Mouse (Mus musculus): ENCODE data around the gene Rnf31. TPM values are rescaled to one million over a fixed set of nuclear protein-coding genes. Genes with fewer than 3 reads are reported as not detected.

The Rnf31 gene
- polyA plus RNA-seq, 1 experiment from 2014 or later, result 10.2 TPM

- H3K4me3 ChIP-seq (ENCODE audit: low read depth, low read length), result no peak overlapping the region
- H3K9ac ChIP-seq (ENCODE audit: low read length), result no peak overlapping the region
- no peak for ATAC-seq (ENCODE audit: insufficient read depth, low FRiP score, low TSS enrichment)
- H3K9me3 ChIP-seq (ENCODE audit: control insufficient read depth, low read length), result no peaks in the 10 kb centered on the region
- no peak overlapping the region for H3K27ac ChIP-seq (ENCODE audit: low read depth, low read length)
- no peaks in the 10 kb centered on the region for H3K27me3 ChIP-seq (ENCODE audit: control insufficient read depth, insufficient read depth, low read length)
- H3K36me3 ChIP-seq (ENCODE audit: control insufficient read depth, insufficient read depth, low read length), result no peaks in the 10 kb centered on the region
- WGBS, result 95% methylated on average over 16 of the region's 16 CpGs
- H3K4me1 ChIP-seq (ENCODE audit: control insufficient read depth, insufficient read depth, low read length), result peaks cover 16% of the 10 kb centered on the region
- no peak for DNase-seq (ENCODE audit: low spot score)
- H3K4me2 ChIP-seq (ENCODE audit: low read depth), result no peak overlapping the region
Measured at GRCm38 (mm10) chr14:55580731-55581130, 10.8 kb upstream of the Rnf31 start.

GRCm38 (mm10) chr14:55581981-55582681, 9.4 kb upstream of the Rnf31 start:
- ATAC-seq (ENCODE audit: insufficient read depth, low FRiP score, low TSS enrichment), result no peak
- Histone ChIP-seq H3K4me2 (ENCODE audit: low read depth) (no peak overlapping the region), H3K9me3 (ENCODE audit: control insufficient read depth, low read length) (no peaks in the 10 kb centered on the region), H3K27me3 (ENCODE audit: control insufficient read depth, insufficient read depth, low read length) (no peaks in the 10 kb centered on the region), H3K9ac (ENCODE audit: low read length) (no peak overlapping the region), H3K36me3 (ENCODE audit: control insufficient read depth, insufficient read depth, low read length) (no peaks in the 10 kb centered on the region), H3K27ac (ENCODE audit: low read depth, low read length) (no peak overlapping the region), H3K4me3 (ENCODE audit: low read depth, low read length) (no peak overlapping the region), H3K4me1 (ENCODE audit: control insufficient read depth, insufficient read depth, low read length) (peaks cover 16% of the 10 kb centered on the region)
- DNase-seq (ENCODE audit: low spot score), result no peak
- WGBS, result 79% methylated on average over 9 of the region's 9 CpGs

GRCm38 (mm10) chr14:55584303-55584701, 7.2 kb upstream of the Rnf31 start:
- Histone ChIP-seq H3K27me3 (ENCODE audit: control insufficient read depth, insufficient read depth, low read length) (no peaks in the 10 kb centered on the region), H3K9me3 (ENCODE audit: control insufficient read depth, low read length) (no peaks in the 10 kb centered on the region), H3K4me1 (ENCODE audit: control insufficient read depth, insufficient read depth, low read length) (peaks cover 10% of the 10 kb centered on the region; the same call in 1 of the 2 replicates), H3K4me3 (ENCODE audit: low read depth, low read length) (peak overlapping the region; percentile 45), H3K4me2 (ENCODE audit: low read depth) (peak overlapping the region; percentile 76), H3K27ac (ENCODE audit: low read depth, low read length) (no peak overlapping the region), H3K36me3 (ENCODE audit: control insufficient read depth, insufficient read depth, low read length) (no peaks in the 10 kb centered on the region), H3K9ac (ENCODE audit: low read length) (no peak overlapping the region)
- 34% methylated on average over 5 of the region's 5 CpGs for WGBS
- no peak for ATAC-seq (ENCODE audit: insufficient read depth, low FRiP score, low TSS enrichment)
- no peak for DNase-seq (ENCODE audit: low spot score)

GRCm38 (mm10) chr14:55584702-55585565, 6.6 kb upstream of the Rnf31 start, which contains the start of gene Emc9:
Gene Emc9, minus strand, starts transcription at chr14:55585302.
- 2% methylated on average over 43 of the region's 43 CpGs for WGBS
- no peaks in the 10 kb centered on the region for H3K27me3 ChIP-seq (ENCODE audit: control insufficient read depth, insufficient read depth, low read length)
- no peaks in the 10 kb centered on the region for H3K36me3 ChIP-seq (ENCODE audit: control insufficient read depth, insufficient read depth, low read length)
- H3K4me1 ChIP-seq (ENCODE audit: control insufficient read depth, insufficient read depth, low read length), result peaks cover 8% of the 10 kb centered on the region; the same call in 1 of the 2 replicates
- peak; percentile 67; the same call in 1 of the 2 replicates for ATAC-seq (ENCODE audit: insufficient read depth, low FRiP score, low TSS enrichment)
- peak within 1 kb of the TSS; percentile 45 for H3K4me3 ChIP-seq (ENCODE audit: low read depth, low read length)
- peak; percentile 48 for DNase-seq (ENCODE audit: low spot score)
- peak within 1 kb of the TSS; percentile 54 for H3K9ac ChIP-seq (ENCODE audit: low read length)
- H3K27ac ChIP-seq (ENCODE audit: low read depth, low read length), result 0 out of 2 replicates have a peak within 1 kb of the TSS, but pooled peaks have one; percentile 17
- peak within 1 kb of the TSS; percentile 76 for H3K4me2 ChIP-seq (ENCODE audit: low read depth)
- no peaks in the 10 kb centered on the region for H3K9me3 ChIP-seq (ENCODE audit: control insufficient read depth, low read length)

- 65% methylated on average over 6 of the region's 6 CpGs for WGBS
- no peak for ATAC-seq (ENCODE audit: insufficient read depth, low FRiP score, low TSS enrichment)
Measured at GRCm38 (mm10) chr14:55585566-55585960, 5.9 kb upstream of the Rnf31 start.

GRCm38 (mm10) chr14:55586149-55586548, 5.4 kb upstream of the Rnf31 start:
- ATAC-seq (ENCODE audit: insufficient read depth, low FRiP score, low TSS enrichment) (no peak), DNase-seq (ENCODE audit: low spot score) (no peak)
- Histone ChIP-seq H3K36me3 (ENCODE audit: control insufficient read depth, insufficient read depth, low read length) (no peaks in the 10 kb centered on the region), H3K27ac (ENCODE audit: low read depth, low read length) (no peak overlapping the region), H3K4me2 (ENCODE audit: low read depth) (no peak overlapping the region), H3K9ac (ENCODE audit: low read length) (no peak overlapping the region), H3K9me3 (ENCODE audit: control insufficient read depth, low read length) (no peaks in the 10 kb centered on the region), H3K4me3 (ENCODE audit: low read depth, low read length) (no peak overlapping the region), H3K27me3 (ENCODE audit: control insufficient read depth, insufficient read depth, low read length) (no peaks in the 10 kb centered on the region), H3K4me1 (ENCODE audit: control insufficient read depth, insufficient read depth, low read length) (peaks cover 8% of the 10 kb centered on the region; the same call in 1 of the 2 replicates)
- WGBS, result 81% methylated on average over 2 of the region's 2 CpGs

More at GRCm38 (mm10) chr14:55585566-55585960, 5.9 kb upstream of the Rnf31 start:
- Histone ChIP-seq H3K36me3 (ENCODE audit: control insufficient read depth, insufficient read depth, low read length) (no peaks in the 10 kb centered on the region), H3K9ac (ENCODE audit: low read length) (no peak overlapping the region), H3K9me3 (ENCODE audit: control insufficient read depth, low read length) (no peaks in the 10 kb centered on the region), H3K4me2 (ENCODE audit: low read depth) (no peak overlapping the region), H3K27ac (ENCODE audit: low read depth, low read length) (no peak overlapping the region), H3K4me3 (ENCODE audit: low read depth, low read length) (no peak overlapping the region), H3K27me3 (ENCODE audit: control insufficient read depth, insufficient read depth, low read length) (no peaks in the 10 kb centered on the region), H3K4me1 (ENCODE audit: control insufficient read depth, insufficient read depth, low read length) (peaks cover 8% of the 10 kb centered on the region; the same call in 1 of the 2 replicates)
- DNase-seq (ENCODE audit: low spot score), result no peak

- ATAC-seq (ENCODE audit: insufficient read depth, low FRiP score, low TSS enrichment) (no peak), DNase-seq (ENCODE audit: low spot score) (no peak)
- WGBS, result 92% methylated on average over 5 of the region's 5 CpGs
- Histone ChIP-seq H3K4me3 (ENCODE audit: low read depth, low read length) (no peak overlapping the region), H3K9me3 (ENCODE audit: control insufficient read depth, low read length) (no peaks in the 10 kb centered on the region), H3K27me3 (ENCODE audit: control insufficient read depth, insufficient read depth, low read length) (no peaks in the 10 kb centered on the region), H3K36me3 (ENCODE audit: control insufficient read depth, insufficient read depth, low read length) (no peaks in the 10 kb centered on the region), H3K4me2 (ENCODE audit: low read depth) (no peak overlapping the region), H3K27ac (ENCODE audit: low read depth, low read length) (no peak overlapping the region), H3K9ac (ENCODE audit: low read length) (no peak overlapping the region), H3K4me1 (ENCODE audit: control insufficient read depth, insufficient read depth, low read length) (peaks cover 15% of the 10 kb centered on the region)
Measured at GRCm38 (mm10) chr14:55589271-55589670, 2.2 kb upstream of the Rnf31 start.

GRCm38 (mm10) chr14:55589771-55590448, 1.6 kb upstream of the Rnf31 start:
- ATAC-seq (ENCODE audit: insufficient read depth, low FRiP score, low TSS enrichment), result no peak
- Histone ChIP-seq H3K9me3 (ENCODE audit: control insufficient read depth, low read length) (no peaks in the 10 kb centered on the region), H3K27ac (ENCODE audit: low read depth, low read length) (no peak overlapping the region), H3K4me2 (ENCODE audit: low read depth) (peak overlapping the region; percentile 98), H3K27me3 (ENCODE audit: control insufficient read depth, insufficient read depth, low read length) (no peaks in the 10 kb centered on the region), H3K4me3 (ENCODE audit: low read depth, low read length) (peak overlapping the region; percentile 85), H3K36me3 (ENCODE audit: control insufficient read depth, insufficient read depth, low read length) (0 out of 2 replicates have a peak, but pooled peaks cover 2% of the 10 kb centered on the region), H3K9ac (ENCODE audit: low read length) (peak overlapping the region; percentile 83), H3K4me1 (ENCODE audit: control insufficient read depth, insufficient read depth, low read length) (peaks cover 8% of the 10 kb centered on the region)
- no peak for DNase-seq (ENCODE audit: low spot score)
- 88% methylated on average over 11 of the region's 11 CpGs for WGBS

All from neural tube, embryonic 11.5 days (tissue).